Mouse (Mus musculus) cortical plate, adult 2 months (tissue): ENCODE results near the gene Proser1.

Experiments used
- CTCF ChIP-seq: fragments of 200-500 bp; IDR thresholded peaks from 2 replicates; pipeline ENCODE4 v1.5.1; 2011; ENCODE audit warnings: mild to moderate bottlenecking, control low read depth, low read length; ENCODE audit not compliant: insufficient read depth; ENCODE audit errors: extremely low read depth
- POLR2A ChIP-seq: fragments of 200-500 bp; IDR thresholded peaks from 2 replicates; pipeline ENCODE4 v1.6.1; 2011; ENCODE audit warnings: mild to moderate bottlenecking, low read length, control low read depth; ENCODE audit not compliant: insufficient read depth; ENCODE audit errors: extremely low read depth

- TF ChIP-seq CTCF (no peak), POLR2A (no peak)
Observed at GRCm38 (mm10) chr3:53472061-53472460, 8.6 kb downstream of the Proser1 start.
